Comparison of ENCODE assay signal across 8 mouse cellular contexts in genomic region chr3:116662463-116662863, GRCm38 (mm10). TPM values are rescaled to one million over a fixed set of nuclear protein-coding genes. Genes with fewer than 3 reads are reported as not detected.
DNase-seq lines count a peak whose midpoint lies in the region; ATAC-seq lines count a peak whose summit lies in the region.

TSS of gene Mfsd14a (minus strand) at chr3:116662677.

- no peaks in the 10 kb centered on the region for H3K27me3 ChIP-seq in heart, embryonic 13.5 days (replicated peaks)
- H3K27me3 ChIP-seq in liver, embryonic 12.5 days (replicated peaks): no peaks in the 10 kb centered on the region
- H3K27me3 ChIP-seq in stomach, embryonic 15.5 days (replicated peaks): no peaks in the 10 kb centered on the region

- peak within 1 kb of the TSS; percentile 99 for H3K9ac ChIP-seq in heart, embryonic 13.5 days
- H3K9ac ChIP-seq in liver, embryonic 12.5 days: peak within 1 kb of the TSS; percentile 98
- H3K9ac ChIP-seq in stomach, embryonic 15.5 days: peak within 1 kb of the TSS; percentile 90

- peak within 1 kb of the TSS; percentile 78 for H3K4me2 ChIP-seq in heart, embryonic 13.5 days
- peak within 1 kb of the TSS; percentile 84 for H3K4me2 ChIP-seq in liver, embryonic 12.5 days
- peak within 1 kb of the TSS; percentile 57 for H3K4me2 ChIP-seq in stomach, embryonic 15.5 days

- peak; percentile 100 for ATAC-seq in heart, embryonic 13.5 days (ENCODE audit: extremely low read depth, insufficient number of reproducible peaks, low FRiP score, low TSS enrichment)
- peak; percentile 97 for ATAC-seq in liver, embryonic 12.5 days
- peak; percentile 99 for ATAC-seq in stomach, embryonic 15.5 days (ENCODE audit: insufficient read depth, low FRiP score, low read depth)

- H3K4me3 ChIP-seq in brown adipose tissue, adult 24 weeks (ENCODE audit: insufficient read depth, low read depth, low read length): peak within 1 kb of the TSS; percentile 93
- peak within 1 kb of the TSS; percentile 87 for H3K4me3 ChIP-seq in heart, embryonic 13.5 days
- peak within 1 kb of the TSS; percentile 99 for H3K4me3 ChIP-seq in liver, embryonic 12.5 days
- H3K4me3 ChIP-seq in stomach, embryonic 15.5 days (replicated peaks): peak within 1 kb of the TSS; percentile 83

- no peaks in the 10 kb centered on the region for H3K9me3 ChIP-seq in heart, embryonic 13.5 days
- H3K9me3 ChIP-seq in liver, embryonic 12.5 days (replicated peaks): no peaks in the 10 kb centered on the region
- no peaks in the 10 kb centered on the region for H3K9me3 ChIP-seq in stomach, embryonic 15.5 days

- H3K27ac ChIP-seq in brown adipose tissue, adult 24 weeks (replicated peaks; ENCODE audit: low read depth, low read length): peak within 1 kb of the TSS; percentile 89
- peak within 1 kb of the TSS; percentile 96 for H3K27ac ChIP-seq in heart, embryonic 13.5 days (replicated peaks)
- H3K27ac ChIP-seq in liver, embryonic 12.5 days: peak within 1 kb of the TSS; percentile 94
- peak within 1 kb of the TSS; percentile 89 for H3K27ac ChIP-seq in stomach, embryonic 15.5 days

- DNase-seq in CD4-positive, CD25-positive, alpha-beta regulatory T cell, adult 2 months (ENCODE audit: low read depth, low spot score): peak; percentile 99
- peak; percentile 23 for DNase-seq in fat pad, adult 2 months (ENCODE audit: extremely low read depth, low read depth, low spot score)
- DNase-seq in kidney, postnatal 10 days: peak; percentile 100
- DNase-seq in natural killer cell, adult 2 months (ENCODE audit: low spot score in 2 of 2): peak; percentile 98 to 99

- WGBS in heart, embryonic 13.5 days: under 1% methylated on average over 38 of the region's 39 CpGs
- 1% methylated on average over 39 of the region's 39 CpGs for WGBS in liver, embryonic 12.5 days (ENCODE audit: insufficient replicate concordance)
- WGBS in stomach, embryonic 15.5 days: under 1% methylated on average over 39 of the region's 39 CpGs

- H3K36me3 ChIP-seq in heart, embryonic 13.5 days: peaks cover 4% of the 10 kb centered on the region; the same call in 1 of the 2 replicates
- peaks cover 5% of the 10 kb centered on the region for H3K36me3 ChIP-seq in liver, embryonic 12.5 days
- no peaks in the 10 kb centered on the region for H3K36me3 ChIP-seq in stomach, embryonic 15.5 days

- peaks cover 13% of the 10 kb centered on the region for H3K4me1 ChIP-seq in brown adipose tissue, adult 24 weeks (ENCODE audit: control insufficient read depth, insufficient read depth, insufficient read length, low read length)
- peaks cover 48% of the 10 kb centered on the region for H3K4me1 ChIP-seq in heart, embryonic 13.5 days
- H3K4me1 ChIP-seq in liver, embryonic 12.5 days: peaks cover 49% of the 10 kb centered on the region
- peaks cover 6% of the 10 kb centered on the region; the same call in 1 of the 2 replicates for H3K4me1 ChIP-seq in stomach, embryonic 15.5 days

RNA-seq across cellular contexts. Expression of gene Mfsd14a, which starts in this region (rescaled TPM):
- polyA plus RNA-seq in brown adipose tissue, adult 24 weeks (2012; ENCODE audit: insufficient read depth, insufficient read length, missing spikeins): 20.5 and 29.8 TPM in 2 replicates
- polyA plus RNA-seq in heart, embryonic 13.5 days (2015; fragmentation: Nextera tagmentation; extraction: Ambion mirVana): 49.7 and 54.6 TPM in 2 replicates
- 49.6 and 53.1 TPM in 2 replicates for polyA plus RNA-seq in liver, embryonic 12.5 days (2016; fragmentation: Nextera tagmentation; extraction: Ambion mirVana)
- 79.5 and 86.6 TPM in 2 replicates for polyA plus RNA-seq in stomach, embryonic 15.5 days (2015; fragmentation: Nextera tagmentation; extraction: Ambion mirVana)

Comparison
In these comparisons a context has a peak if more than half of its experiments do, and no peak if none do; other contexts are left out.
1. Peak in every context shown above with its lines: DNase-seq, ATAC-seq, H3K4me3 ChIP-seq and H3K27ac ChIP-seq.
2. DNase-seq: peak in every context shown above with its lines; median percentile 100 in kidney, postnatal 10 days; 99 in CD4-positive, CD25-positive, alpha-beta regulatory T cell, adult 2 months; 98 in natural killer cell, adult 2 months; 23 in fat pad, adult 2 months.